ENCODE assay signal across 25 mouse cellular contexts in genomic region chr10:75335075-75335474, GRCm38 (mm10). TPM values are rescaled to one million over a fixed set of nuclear protein-coding genes. Genes with fewer than 3 reads are reported as not detected.
DNase-seq lines count a peak whose midpoint lies in the region; ATAC-seq lines count a peak whose summit lies in the region.
"Had no signal": no experiment of that assay in that cellular context is flagged by ENCODE, and none has a peak within 500 bp of the region (broad histone marks: within the 10 kb centered on the region; RNA-seq: fewer than 3 reads in every experiment).

No protein-coding gene starts in this region.

- no peak overlapping the region for H3K9ac ChIP-seq in heart, embryonic 12.5 days
- no peak overlapping the region for H3K9ac ChIP-seq in kidney, embryonic 16.5 days (replicated peaks; ENCODE audit: low read length)
- H3K9ac ChIP-seq: embryonic facial prominence, embryonic 12.5 days; liver, embryonic 12.5 days; liver, postnatal 0 days; midbrain, embryonic 13.5 days; neural tube, embryonic 13.5 days had no signal

- H3K4me2 ChIP-seq in heart, embryonic 12.5 days, result no peak overlapping the region
- no peak overlapping the region for H3K4me2 ChIP-seq in kidney, embryonic 16.5 days (replicated peaks; ENCODE audit: low read depth, low read length)
- H3K4me2 ChIP-seq: embryonic facial prominence, embryonic 12.5 days; liver, embryonic 12.5 days; midbrain, embryonic 13.5 days; neural tube, embryonic 13.5 days had no signal

- 71% methylated on average over 6 of the region's 6 CpGs for WGBS in heart, embryonic 12.5 days
- 73% methylated on average over 6 of the region's 6 CpGs for WGBS in kidney, embryonic 16.5 days

- H3K4me1 ChIP-seq in heart, embryonic 12.5 days (replicated peaks), result peaks cover 10% of the 10 kb centered on the region
- H3K4me1 ChIP-seq in kidney, embryonic 16.5 days (ENCODE audit: insufficient read depth, low read length), result peaks cover 10% of the 10 kb centered on the region; the same call in 1 of the 2 replicates
- H3K4me1 ChIP-seq: embryonic facial prominence, embryonic 12.5 days; hindbrain, embryonic 10.5 days; liver, embryonic 12.5 days; midbrain, embryonic 13.5 days; neural tube, embryonic 13.5 days had no signal

- H3K27me3 ChIP-seq in heart, embryonic 12.5 days (replicated peaks), result no peaks in the 10 kb centered on the region
- no peaks in the 10 kb centered on the region for H3K27me3 ChIP-seq in kidney, embryonic 16.5 days (ENCODE audit: insufficient read depth, low read length)
- H3K27me3 ChIP-seq: embryonic facial prominence, embryonic 12.5 days; liver, embryonic 12.5 days; midbrain, embryonic 13.5 days; neural tube, embryonic 13.5 days had no signal

- H3K9me3 ChIP-seq in heart, embryonic 12.5 days (replicated peaks), result no peaks in the 10 kb centered on the region
- no peaks in the 10 kb centered on the region for H3K9me3 ChIP-seq in kidney, embryonic 16.5 days (ENCODE audit: low read length)
- H3K9me3 ChIP-seq: embryonic facial prominence, embryonic 12.5 days; hindbrain, embryonic 10.5 days; liver, embryonic 12.5 days; midbrain, embryonic 13.5 days; neural tube, embryonic 13.5 days had no signal

- no peak for ATAC-seq in heart, embryonic 12.5 days (ENCODE audit: insufficient number of reproducible peaks, low FRiP score)
- no peak for ATAC-seq in kidney, embryonic 16.5 days (ENCODE audit: low FRiP score, low TSS enrichment)
- ATAC-seq: forebrain, embryonic 14.5 days; hindbrain, embryonic 16.5 days; liver, embryonic 12.5 days; liver, postnatal 0 days; lung, postnatal 0 days; midbrain, embryonic 13.5 days had no signal

- DNase-seq in heart, adult 18-20 months, result peak; percentile 50 to 81
- peak; percentile 57 for DNase-seq in kidney, postnatal 14 days
- peak; percentile 66 to 77 for DNase-seq in heart, adult 9 months (ENCODE audit: low spot score in 2 of 2)
- peak; percentile 57 for DNase-seq in heart, postnatal 4 days
- DNase-seq in frontal cortex, adult 2 months (ENCODE audit: extremely low spot score in 1 of 2, low spot score in 1 of 2), result no peak
- DNase-seq: B cell, adult 2 months; cerebellum, adult 11-12 months; cerebellum, adult 9-11 months; embryo, embryonic 11 days; gastrocnemius, postnatal 10 days; layer of hippocampus, postnatal 36 days; left cerebral cortex, postnatal 4 days; liver, postnatal 0 days; thymus, postnatal 4 days had no signal

- no peak overlapping the region for H3K4me3 ChIP-seq in heart, embryonic 12.5 days
- no peak overlapping the region for H3K4me3 ChIP-seq in kidney, embryonic 16.5 days (ENCODE audit: low read length)
- H3K4me3 ChIP-seq: embryonic facial prominence, embryonic 12.5 days; hindbrain, embryonic 10.5 days; liver, embryonic 12.5 days; midbrain, embryonic 13.5 days; neural tube, embryonic 13.5 days had no signal

- no peaks in the 10 kb centered on the region for H3K36me3 ChIP-seq in heart, embryonic 12.5 days
- no peaks in the 10 kb centered on the region for H3K36me3 ChIP-seq in kidney, embryonic 16.5 days (ENCODE audit: insufficient read depth, low read length)
- H3K36me3 ChIP-seq: embryonic facial prominence, embryonic 12.5 days; hindbrain, embryonic 10.5 days; midbrain, embryonic 13.5 days; neural tube, embryonic 13.5 days had no signal

- no peak overlapping the region for H3K27ac ChIP-seq in heart, embryonic 12.5 days (ENCODE audit: poor library complexity, severe bottlenecking)
- no peak overlapping the region for H3K27ac ChIP-seq in kidney, embryonic 16.5 days (ENCODE audit: low read length)
- H3K27ac ChIP-seq: embryonic facial prominence, embryonic 12.5 days; hindbrain, embryonic 10.5 days; liver, embryonic 12.5 days; macrophage; midbrain, embryonic 13.5 days; neural tube, embryonic 13.5 days had no signal

RNA-seq across cellular contexts. Expression of gene Adora2a, which starts 18.4 kb away (rescaled TPM):
- total RNA-seq in heart, adult 18-20 months (2021), result 1 to 10 TPM; 4.3 to 6.9 TPM
- 3.1 and 3.7 TPM in 2 replicates for polyA plus RNA-seq in heart, embryonic 12.5 days (2016; fragmentation: Nextera tagmentation; extraction: Ambion mirVana)
- 6.4 and 6.5 TPM in 2 replicates for polyA plus RNA-seq in kidney, embryonic 16.5 days (2015; fragmentation: Nextera tagmentation; extraction: Ambion mirVana)
- total RNA-seq in heart, postnatal 4 days (2021), result 10 to 100 TPM; 17.8 to 18.4 TPM
- polyA plus RNA-seq in frontal cortex, adult 2 months (2012; rRNA removed), result 9.6 and 13.3 TPM in 2 replicates

Comparison
In these comparisons a context has a peak if more than half of its experiments do, and no peak if none do; other contexts are left out.
1. DNase-seq: peak in heart, adult 18-20 months (2 of 2), kidney, postnatal 14 days (single experiment), heart, adult 9 months (2 of 2) and heart, postnatal 4 days (single experiment); none in frontal cortex, adult 2 months (0 of 2).